Mouse (Mus musculus) spleen, adult 2 months (tissue): Measurements from ENCODE around the gene Wipf1. TPM values are rescaled to one million over a fixed set of nuclear protein-coding genes. Genes with fewer than 3 reads are reported as not detected.

Experiments
- DNase-seq, 2 experiments: peaks; one replicate each; pipeline versions ENCODE4 v3.0.0 to v3.0.0-alpha.2; 2012 to 2021; ENCODE audit warnings: low spot score in 2 of 2, low read depth in 1 of 2
- H3K27ac ChIP-seq: fragments of 200-500 bp; 2 replicates; pipeline ENCODE4 v1.5.1; 2012; ENCODE audit warnings: low read length, inconsistent platforms; ENCODE audit not compliant: insufficient read depth
- H3K27me3 ChIP-seq: fragments of 200-500 bp; 2 replicates; pipeline ENCODE4 v1.6.1; 2012; ENCODE audit warnings: mild to moderate bottlenecking, moderate library complexity, low read length, inconsistent platforms; ENCODE audit not compliant: control insufficient read depth, insufficient read depth
- H3K36me3 ChIP-seq: fragments of 200-500 bp; 2 replicates; pipeline ENCODE4 v1.6.1; 2012; ENCODE audit warnings: mild to moderate bottlenecking, low read length, inconsistent platforms; ENCODE audit not compliant: control insufficient read depth, insufficient read depth
- H3K4me1 ChIP-seq: fragments of 200-500 bp; 2 replicates; pipeline ENCODE4 v1.6.1; 2011; ENCODE audit warnings: inconsistent platforms; ENCODE audit not compliant: control insufficient read depth, insufficient read depth, insufficient read length
- H3K4me3 ChIP-seq: fragments of 200-500 bp; 2 replicates; pipeline ENCODE4 v1.5.1; 2011; ENCODE audit warnings: mild to moderate bottlenecking, inconsistent platforms; ENCODE audit not compliant: insufficient read depth, insufficient read length; ENCODE audit errors: extremely low read depth
- CTCF ChIP-seq: fragments of 200-500 bp; IDR thresholded peaks from 2 replicates; pipeline ENCODE4 v1.5.1; 2011; ENCODE audit warnings: mild to moderate bottlenecking, inconsistent platforms; ENCODE audit not compliant: insufficient read depth, insufficient read length, insufficient replicate concordance; ENCODE audit errors: extremely low read depth
- POLR2A ChIP-seq: fragments of 200-500 bp; IDR thresholded peaks from 2 replicates; pipeline ENCODE4 v1.6.1; 2011; ENCODE audit warnings: low read depth, low read length, inconsistent platforms
- WGBS: fragments of 180-500 bp; shearing (Covaris S2); methylation state at CpG from one replicate; pipeline ENCODE4 v1.1.7; 2018; 5-methylcytosine and 5-hydroxymethylcytosine counted together
- polyA plus RNA-seq: library from polyadenylated mRNA; depleted of rRNA; stranded (reverse); fragments of >200 nt; gene quantifications from 2 replicates; pipeline ENCODE4 v1.2.3, GENCODE M21; 2012

Wipf1 gene
- polyA plus RNA-seq, 1 experiment, result 58.7 TPM

GRCm38 (mm10) chr2:73435847-73436246 is 93.7 kb downstream of the Wipf1 start:
- H3K27ac ChIP-seq, result no peak overlapping the region
- H3K4me1 ChIP-seq, result peaks cover 6% of the 10 kb centered on the region; the same call in 1 of the 2 replicates
- 62% methylated on average over 2 of the region's 2 CpGs for WGBS
- H3K4me3 ChIP-seq, result no peak overlapping the region
- H3K36me3 ChIP-seq, result peaks cover 75% of the 10 kb centered on the region
- no peaks in the 10 kb centered on the region for H3K27me3 ChIP-seq
- no peak for TF ChIP-seq POLR2A
- DNase-seq, result no peak

- DNase-seq, result no peak
- 85% methylated on average over 14 of the region's 14 CpGs for WGBS
- H3K36me3 ChIP-seq, result peaks cover 44% of the 10 kb centered on the region
- H3K4me1 ChIP-seq, result peaks cover 6% of the 10 kb centered on the region; the same call in 1 of the 2 replicates
- H3K4me3 ChIP-seq, result no peak overlapping the region
- H3K27me3 ChIP-seq, result no peaks in the 10 kb centered on the region
- TF ChIP-seq CTCF (no peak), POLR2A (no peak)
- no peak overlapping the region for H3K27ac ChIP-seq
Measured at GRCm38 (mm10) chr2:73431959-73432396, 97.6 kb downstream of the Wipf1 start.

- no peak overlapping the region for H3K4me3 ChIP-seq
- DNase-seq, result no peak
- peaks cover 22% of the 10 kb centered on the region for H3K36me3 ChIP-seq
- 67% methylated on average over 21 of the region's 21 CpGs for WGBS
- no peak for TF ChIP-seq CTCF
- no peak for TF ChIP-seq POLR2A
- H3K27ac ChIP-seq, result no peak overlapping the region
- no peaks in the 10 kb centered on the region for H3K4me1 ChIP-seq
- no peaks in the 10 kb centered on the region for H3K27me3 ChIP-seq
Measured at GRCm38 (mm10) chr2:73428803-73429468, 100.6 kb downstream of the Wipf1 start.

GRCm38 (mm10) chr2:73427293-73427692 is 102.2 kb downstream of the Wipf1 start:
- WGBS, result 31% methylated on average over 1 of the region's 1 CpGs
- peak in 1 of 2 experiments; percentile 51 for DNase-seq
- H3K4me1 ChIP-seq, result no peaks in the 10 kb centered on the region
- TF ChIP-seq POLR2A, result no peak
- peak; percentile 41; the same call in 1 of the 2 replicates for TF ChIP-seq CTCF
- no peak overlapping the region for H3K4me3 ChIP-seq
- no peaks in the 10 kb centered on the region for H3K27me3 ChIP-seq
- H3K36me3 ChIP-seq, result peaks cover 11% of the 10 kb centered on the region
- H3K27ac ChIP-seq, result no peak overlapping the region

DNA sequence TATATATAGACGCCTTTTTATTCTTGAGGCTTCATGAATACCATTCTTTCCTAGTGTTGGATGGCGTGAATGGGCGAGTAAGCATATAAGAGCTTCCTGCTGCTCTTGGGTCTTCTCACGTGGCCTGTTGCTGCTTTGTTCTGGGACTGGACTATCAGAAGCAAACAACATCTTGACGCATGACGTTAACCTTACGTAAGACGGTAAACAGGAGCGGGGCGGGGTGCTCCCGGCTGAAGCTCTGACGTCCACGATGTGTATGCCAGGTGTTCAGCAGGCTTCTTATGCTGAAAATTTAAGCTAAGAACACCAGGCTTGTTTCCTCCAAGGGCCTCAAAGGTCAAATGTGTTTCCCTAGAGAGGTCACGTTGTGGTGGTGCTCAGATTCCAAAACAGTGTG is 103.7 kb downstream of the Wipf1 start:
- no peaks in the 10 kb centered on the region for H3K4me1 ChIP-seq
- H3K27ac ChIP-seq, result no peak overlapping the region
- TF ChIP-seq CTCF (no peak), POLR2A (no peak)
- no peaks in the 10 kb centered on the region for H3K27me3 ChIP-seq
- H3K36me3 ChIP-seq, result no peaks in the 10 kb centered on the region
- 91% methylated on average over 14 of the region's 14 CpGs for WGBS
- no peak for DNase-seq
- H3K4me3 ChIP-seq, result no peak overlapping the region

- Histone ChIP-seq H3K27me3 (no peaks in the 10 kb centered on the region), H3K36me3 (no peaks in the 10 kb centered on the region), H3K4me3 (no peak overlapping the region), H3K27ac (no peak overlapping the region), H3K4me1 (no peaks in the 10 kb centered on the region)
- TF ChIP-seq POLR2A (no peak), CTCF (no peak)
- DNase-seq, result no peak
- WGBS, result 72% methylated on average over 7 of the region's 7 CpGs
Measured at GRCm38 (mm10) chr2:73419730-73420129, 109.8 kb downstream of the Wipf1 start.

DNA sequence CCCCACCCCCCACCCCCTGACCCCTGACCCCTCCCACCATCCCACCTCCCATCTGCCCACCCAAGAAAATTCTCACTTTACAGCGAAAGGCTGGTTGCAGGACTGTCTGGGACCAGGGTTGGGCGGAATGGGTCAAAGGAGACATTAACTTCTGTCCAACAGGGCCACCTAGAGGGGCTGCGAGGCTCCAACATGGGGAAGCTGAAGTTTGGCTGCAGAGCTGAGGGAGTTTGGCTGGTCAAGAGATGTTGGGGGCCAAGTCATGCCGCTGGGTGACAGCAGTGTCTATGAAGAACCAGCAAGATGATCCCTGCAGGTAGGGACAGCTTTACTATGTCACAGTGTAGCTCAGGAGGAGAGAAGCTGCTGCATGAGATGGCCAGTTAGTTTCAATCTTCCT is 110.2 kb downstream of the Wipf1 start:
- H3K27ac ChIP-seq, result no peak overlapping the region
- TF ChIP-seq POLR2A (no peak), CTCF (peak; percentile 57; the same call in 1 of the 2 replicates)
- WGBS, result 45% methylated on average over 4 of the region's 4 CpGs
- no peak overlapping the region for H3K4me3 ChIP-seq
- no peaks in the 10 kb centered on the region for H3K27me3 ChIP-seq
- DNase-seq, result peak in 1 of 2 experiments; percentile 43
- H3K4me1 ChIP-seq, result no peaks in the 10 kb centered on the region
- H3K36me3 ChIP-seq, result no peaks in the 10 kb centered on the region
